1 mouse cellular context compared by ENCODE assay signal in the genomic region with DNA sequence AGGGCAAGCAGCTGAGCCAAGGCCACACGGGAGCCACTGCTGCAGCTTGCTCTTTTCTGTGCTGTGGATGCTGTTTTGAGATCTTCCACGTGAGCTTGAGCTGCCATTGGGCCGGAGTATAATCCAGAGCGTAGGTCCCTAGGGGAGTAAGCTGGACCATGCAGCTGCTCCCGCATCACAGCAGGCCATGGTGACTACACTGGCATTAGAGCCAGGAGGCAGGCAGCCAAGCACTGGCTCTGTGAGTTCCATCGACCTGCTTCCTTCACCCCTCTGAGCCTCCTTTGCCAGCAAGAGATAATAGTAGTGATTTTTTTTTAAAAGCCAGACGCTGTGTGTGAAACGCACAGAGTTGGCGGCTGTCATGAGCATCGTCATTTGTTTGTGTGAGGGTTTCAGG.
TF ChIP-seq lines count a peak whose summit lies in the region.

No protein-coding gene starts in this region.

TF ChIP-seq in myocyte, 11 proteins besides CTCF, POLR2A, EP300 and RAD21:
- no peak for TF ChIP-seq TCF12 (IDR thresholded peaks at IDR 0.05; ENCODE audit: insufficient read depth, poor library complexity, severe bottlenecking)
- no peak for TF ChIP-seq MAX (IDR thresholded peaks at IDR 0.05; ENCODE audit: low read depth)
- TF ChIP-seq CEBPB (IDR thresholded peaks at IDR 0.05; ENCODE audit: insufficient read depth, poor library complexity, severe bottlenecking) = no peak
- no peak for TF ChIP-seq REST (IDR thresholded peaks at IDR 0.05; ENCODE audit: insufficient read depth, insufficient read length)
- TF ChIP-seq USF1 (IDR thresholded peaks at IDR 0.05; ENCODE audit: low read depth) = no peak
- TF ChIP-seq TCF3 (IDR thresholded peaks at IDR 0.05; ENCODE audit: insufficient read length, low read depth) = no peak
- no peak for TF ChIP-seq POLR2AphosphoS2 (IDR thresholded peaks at IDR 0.05; ENCODE audit: insufficient read length, low read depth)
- peak in 2 of 3 experiments; percentile 84 to 88 for TF ChIP-seq MYOD1 (IDR thresholded peaks at IDR 0.05; ENCODE audit: control insufficient read depth in 1 of 3, insufficient read length in 2 of 3, low read depth in 2 of 3)
- TF ChIP-seq MYOG (IDR thresholded peaks at IDR 0.05; ENCODE audit: control insufficient read depth in 1 of 3, insufficient read depth in 1 of 3, insufficient read length in 2 of 3, low read depth in 2 of 3) = peak; percentile 10 to 64 (median 55)
TF ChIP-seq in myocyte: peak in this region for 2.
